Mouse (Mus musculus): ENCODE measurements around the gene Bri3bp. TPM values are rescaled to one million over a fixed set of nuclear protein-coding genes. Genes with fewer than 3 reads are reported as not detected.
"Not testable (repeated sequence)": the region's sequence is repeated elsewhere in the genome, so short reads cannot be mapped to it uniquely, and the experiment has no call there.

Gene Bri3bp
- polyA plus RNA-seq, 1 experiment from 2014 or later, result 49.3 TPM

GRCm38 (mm10) chr5:125487375-125488115, 46.2 kb downstream of the Bri3bp start:
- no peak overlapping the region for H3K4me3 ChIP-seq
- no peak overlapping the region for H3K9ac ChIP-seq
- no peak overlapping the region for H3K4me2 ChIP-seq
- H3K27ac ChIP-seq (ENCODE audit: poor library complexity, severe bottlenecking), result no peak overlapping the region
- H3K9me3 ChIP-seq (replicated peaks), result no peaks in the 10 kb centered on the region
- H3K27me3 ChIP-seq (replicated peaks), result no peaks in the 10 kb centered on the region
- no peak for ATAC-seq (ENCODE audit: insufficient number of reproducible peaks, low FRiP score)
- peaks cover 52% of the 10 kb centered on the region for H3K36me3 ChIP-seq
- H3K4me1 ChIP-seq (replicated peaks), result peaks cover 5% of the 10 kb centered on the region; the same call in 1 of the 2 replicates
- WGBS, result 66% methylated on average over 11 of the region's 11 CpGs

GRCm38 (mm10) chr5:125488116-125488455, 46.7 kb downstream of the Bri3bp start:
- 65% methylated on average over 4 of the region's 4 CpGs for WGBS
- peaks cover 5% of the 10 kb centered on the region; the same call in 1 of the 2 replicates for H3K4me1 ChIP-seq (replicated peaks)
- ATAC-seq (ENCODE audit: insufficient number of reproducible peaks, low FRiP score), result no peak
- H3K27ac ChIP-seq (ENCODE audit: poor library complexity, severe bottlenecking), result no peak overlapping the region
- H3K4me2 ChIP-seq, result no peak overlapping the region
- H3K9ac ChIP-seq, result no peak overlapping the region
- H3K36me3 ChIP-seq, result peaks cover 46% of the 10 kb centered on the region
- H3K9me3 ChIP-seq (replicated peaks), result no peaks in the 10 kb centered on the region
- H3K4me3 ChIP-seq, result no peak overlapping the region
- no peaks in the 10 kb centered on the region for H3K27me3 ChIP-seq (replicated peaks)

- not testable (repeated sequence) for H3K9ac ChIP-seq; ATAC-seq (ENCODE audit: insufficient number of reproducible peaks, low FRiP score); H3K4me3 ChIP-seq; H3K27me3 ChIP-seq (replicated peaks); H3K27ac ChIP-seq (ENCODE audit: poor library complexity, severe bottlenecking); H3K4me1 ChIP-seq (replicated peaks); H3K4me2 ChIP-seq; H3K9me3 ChIP-seq (replicated peaks)
- 86% methylated on average over 5 of the region's 5 CpGs for WGBS
- peaks cover 45% of the 10 kb centered on the region for H3K36me3 ChIP-seq
These were observed 47.6 kb downstream of the Bri3bp start for GRCm38 (mm10) chr5:125488953-125489352.

DNA sequence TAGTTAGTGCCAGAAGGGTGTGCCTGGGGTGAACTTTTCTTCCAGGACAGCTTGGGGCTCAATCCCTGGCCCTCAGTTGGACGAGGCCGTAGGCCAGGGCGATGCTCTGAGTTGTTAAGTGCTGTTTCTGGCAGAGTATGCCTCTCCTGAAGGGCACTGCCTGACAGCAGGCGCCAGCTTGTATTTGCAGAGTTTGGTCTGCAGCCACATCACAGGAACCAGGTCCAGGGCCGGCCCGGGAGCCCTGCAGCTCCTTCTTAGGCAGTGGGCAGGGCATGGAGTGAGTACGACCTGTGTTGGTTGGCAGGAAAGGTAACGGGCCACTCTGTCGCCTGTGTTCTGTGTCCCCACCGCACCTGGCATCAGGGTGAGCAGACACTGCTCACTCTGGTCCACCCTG, 49.7 kb downstream of the Bri3bp start:
- no peak for ATAC-seq (ENCODE audit: insufficient number of reproducible peaks, low FRiP score)
- Histone ChIP-seq H3K36me3 (peaks cover 47% of the 10 kb centered on the region), H3K9ac (no peak overlapping the region), H3K4me1 (replicated peaks) (peaks cover 5% of the 10 kb centered on the region; the same call in 1 of the 2 replicates), H3K4me3 (no peak overlapping the region), H3K27ac (ENCODE audit: poor library complexity, severe bottlenecking) (no peak overlapping the region), H3K27me3 (replicated peaks) (no peaks in the 10 kb centered on the region), H3K4me2 (no peak overlapping the region), H3K9me3 (replicated peaks) (no peaks in the 10 kb centered on the region)
- 84% methylated on average over 10 of the region's 10 CpGs for WGBS

DNA sequence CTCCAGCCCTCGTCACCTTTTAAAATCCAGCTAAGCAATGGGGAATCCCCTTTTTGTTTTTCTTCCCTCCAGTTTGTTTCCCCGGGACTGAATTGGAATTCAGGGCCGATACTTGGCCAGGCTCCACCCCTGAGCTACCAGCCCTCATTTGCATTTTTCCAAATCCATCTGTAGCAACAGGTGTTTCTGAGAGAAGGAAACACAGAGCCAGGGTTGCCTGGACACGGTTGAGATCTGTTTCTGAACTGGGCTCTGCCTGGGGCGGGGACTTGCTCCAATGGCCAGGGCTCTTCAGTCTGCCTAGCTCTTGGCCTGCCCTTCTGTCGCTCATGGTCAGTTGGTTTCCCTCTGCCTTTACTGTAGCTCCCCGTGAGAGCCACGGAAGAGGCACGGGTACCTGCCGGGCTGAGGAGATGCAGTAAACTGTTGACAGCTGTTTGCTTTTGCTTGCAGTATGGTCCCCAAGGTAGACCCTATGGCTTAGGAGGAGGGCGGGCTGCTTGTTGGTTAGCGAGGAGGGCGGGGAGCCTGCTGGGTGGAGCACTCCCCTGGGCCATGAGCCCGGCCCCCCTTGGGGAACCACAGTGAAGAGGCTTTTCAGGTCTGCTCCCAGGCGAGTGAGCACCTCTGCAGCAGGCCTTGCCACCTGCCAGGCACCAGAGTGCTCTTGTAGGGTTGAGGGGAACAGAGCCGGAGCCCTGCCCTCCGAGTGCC, 51.2 kb downstream of the Bri3bp start:
- no peaks in the 10 kb centered on the region for H3K27me3 ChIP-seq (replicated peaks)
- no peaks in the 10 kb centered on the region for H3K9me3 ChIP-seq (replicated peaks)
- H3K36me3 ChIP-seq, result peaks cover 42% of the 10 kb centered on the region
- ATAC-seq (ENCODE audit: insufficient number of reproducible peaks, low FRiP score), result no peak
- no peak overlapping the region for H3K4me3 ChIP-seq
- H3K27ac ChIP-seq (ENCODE audit: poor library complexity, severe bottlenecking), result no peak overlapping the region
- no peak overlapping the region for H3K4me2 ChIP-seq
- no peak overlapping the region for H3K9ac ChIP-seq
- WGBS, result 67% methylated on average over 17 of the region's 17 CpGs
- peaks cover 5% of the 10 kb centered on the region; the same call in 1 of the 2 replicates for H3K4me1 ChIP-seq (replicated peaks)

- no peak overlapping the region for H3K27ac ChIP-seq (ENCODE audit: poor library complexity, severe bottlenecking)
- H3K4me2 ChIP-seq, result no peak overlapping the region
- no peak overlapping the region for H3K9ac ChIP-seq
- H3K36me3 ChIP-seq, result peaks cover 39% of the 10 kb centered on the region
- no peak for ATAC-seq (ENCODE audit: insufficient number of reproducible peaks, low FRiP score)
- H3K9me3 ChIP-seq (replicated peaks), result no peaks in the 10 kb centered on the region
- no peak overlapping the region for H3K4me3 ChIP-seq
- peaks cover 1% of the 10 kb centered on the region; the same call in 1 of the 2 replicates for H3K4me1 ChIP-seq (replicated peaks)
- no peaks in the 10 kb centered on the region for H3K27me3 ChIP-seq (replicated peaks)
- 75% methylated on average over 5 of the region's 5 CpGs for WGBS
These were observed 51.7 kb downstream of the Bri3bp start for GRCm38 (mm10) chr5:125493093-125493423.

DNA sequence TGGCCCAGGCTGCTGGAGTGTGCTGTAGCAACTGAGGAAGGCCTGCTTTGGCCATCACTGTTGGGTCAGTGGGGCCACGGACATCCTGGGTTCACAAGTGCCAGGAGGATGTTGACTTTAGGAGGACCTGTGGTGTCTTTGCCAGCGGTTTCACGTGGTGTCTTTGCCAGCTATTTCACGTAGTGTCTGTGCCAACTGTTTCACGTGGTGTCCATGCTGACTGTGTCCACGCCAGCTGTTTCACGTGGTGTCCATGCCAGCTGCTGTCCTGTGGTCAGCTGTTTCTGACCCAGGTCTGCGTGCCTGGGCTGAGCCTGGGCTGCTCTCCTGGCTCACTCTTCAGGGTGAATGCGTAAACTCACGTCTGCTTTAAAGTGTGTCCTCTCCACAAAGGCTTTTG, 54.3 kb downstream of the Bri3bp start:
- WGBS, result 85% methylated on average over 10 of the region's 10 CpGs
- Histone ChIP-seq H3K4me2 (no peak overlapping the region), H3K27me3 (replicated peaks) (no peaks in the 10 kb centered on the region), H3K4me3 (no peak overlapping the region), H3K27ac (ENCODE audit: poor library complexity, severe bottlenecking) (no peak overlapping the region), H3K9ac (no peak overlapping the region), H3K36me3 (peaks cover 28% of the 10 kb centered on the region), H3K9me3 (replicated peaks) (no peaks in the 10 kb centered on the region), H3K4me1 (replicated peaks) (no peaks in the 10 kb centered on the region)
- no peak for ATAC-seq (ENCODE audit: insufficient number of reproducible peaks, low FRiP score)

- ATAC-seq (ENCODE audit: insufficient number of reproducible peaks, low FRiP score), result peak; percentile 56; the same call in 1 of the 2 replicates
- no peak overlapping the region for H3K9ac ChIP-seq
- 74% methylated on average over 12 of the region's 12 CpGs for WGBS
These were observed 56.6 kb downstream of the Bri3bp start for GRCm38 (mm10) chr5:125497821-125498600.

GRCm38 (mm10) chr5:125501505-125501904, 60.1 kb downstream of the Bri3bp start:
- Histone ChIP-seq H3K27ac (ENCODE audit: poor library complexity, severe bottlenecking) (no peak overlapping the region), H3K4me2 (no peak overlapping the region), H3K4me3 (no peak overlapping the region), H3K27me3 (replicated peaks) (no peaks in the 10 kb centered on the region), H3K36me3 (peaks cover 16% of the 10 kb centered on the region), H3K9me3 (replicated peaks) (no peaks in the 10 kb centered on the region), H3K9ac (no peak overlapping the region), H3K4me1 (replicated peaks) (no peaks in the 10 kb centered on the region)
- 87% methylated on average over 6 of the region's 6 CpGs for WGBS
- ATAC-seq (ENCODE audit: insufficient number of reproducible peaks, low FRiP score), result no peak

More at GRCm38 (mm10) chr5:125497821-125498600, 56.6 kb downstream of the Bri3bp start:
- no peak overlapping the region for H3K4me2 ChIP-seq
- no peaks in the 10 kb centered on the region for H3K4me1 ChIP-seq (replicated peaks)
- no peaks in the 10 kb centered on the region for H3K9me3 ChIP-seq (replicated peaks)
- H3K4me3 ChIP-seq, result no peak overlapping the region
- H3K27me3 ChIP-seq (replicated peaks), result no peaks in the 10 kb centered on the region
- no peak overlapping the region for H3K27ac ChIP-seq (ENCODE audit: poor library complexity, severe bottlenecking)
- H3K36me3 ChIP-seq, result peaks cover 18% of the 10 kb centered on the region

DNA sequence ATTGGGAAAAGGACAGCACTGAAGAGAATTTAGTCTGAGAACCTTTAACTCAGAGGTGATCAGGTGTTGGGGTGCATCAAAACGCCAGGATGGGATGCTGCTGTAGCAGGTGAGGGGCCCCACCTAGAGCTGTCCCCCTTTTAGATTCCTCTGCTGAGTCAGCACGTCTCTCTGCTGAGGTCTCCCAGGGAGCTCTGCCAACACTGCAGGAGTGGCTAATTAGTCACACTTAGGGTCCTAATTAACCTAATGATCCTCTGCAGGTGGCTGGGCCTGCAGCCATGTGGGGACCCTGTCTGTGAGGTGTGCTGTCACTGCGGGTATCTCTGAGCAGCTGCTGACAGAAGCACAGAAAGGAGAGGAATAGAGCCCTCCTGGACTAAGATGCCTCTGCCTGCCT, 60.8 kb downstream of the Bri3bp start:
- H3K4me1 ChIP-seq (replicated peaks), result no peaks in the 10 kb centered on the region
- peaks cover 20% of the 10 kb centered on the region for H3K36me3 ChIP-seq
- no peaks in the 10 kb centered on the region for H3K9me3 ChIP-seq (replicated peaks)
- no peak overlapping the region for H3K27ac ChIP-seq (ENCODE audit: poor library complexity, severe bottlenecking)
- 47% methylated on average over 3 of the region's 3 CpGs for WGBS
- no peak overlapping the region for H3K9ac ChIP-seq
- no peaks in the 10 kb centered on the region for H3K27me3 ChIP-seq (replicated peaks)
- ATAC-seq (ENCODE audit: insufficient number of reproducible peaks, low FRiP score), result no peak
- no peak overlapping the region for H3K4me2 ChIP-seq
- no peak overlapping the region for H3K4me3 ChIP-seq

- Histone ChIP-seq H3K9ac (no peak overlapping the region), H3K27me3 (replicated peaks) (no peaks in the 10 kb centered on the region), H3K9me3 (replicated peaks) (no peaks in the 10 kb centered on the region), H3K4me3 (no peak overlapping the region), H3K36me3 (peaks cover 30% of the 10 kb centered on the region), H3K4me2 (no peak overlapping the region), H3K27ac (ENCODE audit: poor library complexity, severe bottlenecking) (no peak overlapping the region), H3K4me1 (replicated peaks) (no peaks in the 10 kb centered on the region)
- no peak for ATAC-seq (ENCODE audit: insufficient number of reproducible peaks, low FRiP score)
- 85% methylated on average over 6 of the region's 6 CpGs for WGBS
These were observed 62.3 kb downstream of the Bri3bp start for GRCm38 (mm10) chr5:125503628-125504027.

Data from heart, embryonic 12.5 days (tissue).